Mouse (Mus musculus) spleen, adult 2 months (tissue): ENCODE measurements around the gene Gm6871.

Experiments used
- CTCF ChIP-seq: fragments of 200-500 bp; IDR thresholded peaks from 2 replicates; pipeline ENCODE4 v1.5.1; 2011; ENCODE audit warnings: mild to moderate bottlenecking, inconsistent platforms; ENCODE audit not compliant: insufficient read depth, insufficient read length, insufficient replicate concordance; ENCODE audit errors: extremely low read depth
- POLR2A ChIP-seq: fragments of 200-500 bp; IDR thresholded peaks from 2 replicates; pipeline ENCODE4 v1.6.1; 2011; ENCODE audit warnings: low read depth, low read length, inconsistent platforms

GRCm38 (mm10) chr7:41502402-41502801, 71.1 kb downstream of the Gm6871 start:
- TF ChIP-seq POLR2A (no peak), CTCF (no peak)
